Mouse (Mus musculus): ENCODE data around the gene 6030408B16Rik.

6030408B16Rik gene

DNA sequence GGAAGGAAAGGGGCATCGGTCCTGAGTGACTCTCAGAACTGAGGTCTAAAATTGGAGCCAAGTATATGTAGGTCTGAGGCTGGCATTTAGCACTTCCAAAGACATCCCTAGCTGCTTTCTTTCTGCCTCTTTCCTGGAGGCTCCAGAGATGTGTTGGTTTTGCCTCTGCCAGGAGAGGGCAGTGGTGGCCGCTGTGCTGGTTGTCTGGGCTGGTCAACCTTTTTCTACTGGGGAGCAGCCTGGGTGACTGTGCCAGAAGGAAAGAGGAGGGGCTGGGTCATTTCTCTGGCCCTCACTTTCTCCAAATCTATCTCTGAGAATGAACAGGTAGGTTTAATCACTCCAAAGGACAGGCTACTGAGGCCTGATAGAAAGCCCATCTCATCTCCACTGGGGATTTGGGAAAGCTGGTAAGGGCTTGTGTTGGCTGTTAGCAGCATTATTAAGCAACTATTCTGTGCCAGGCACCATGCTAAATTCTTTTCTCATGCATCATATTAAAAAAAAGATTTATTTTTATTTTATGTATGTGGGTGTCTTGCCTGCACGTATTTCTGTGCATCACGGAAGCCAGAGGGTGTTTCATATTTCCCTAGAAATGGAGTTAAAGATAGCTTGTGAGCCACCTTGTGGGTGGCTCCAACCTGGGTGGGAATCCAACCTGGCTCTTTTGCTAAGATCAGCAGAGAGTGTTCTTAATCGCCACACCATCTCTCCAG, 48.9 kb downstream of the 6030408B16Rik start:
- in situ Hi-C loops (cut with MboI, MseI): loop anchor here (5.0 kb wide), 1 partner anchor 430 kb away; no protein-coding TSS in a partner anchor

Measured in regulatory T cell (primary cell).